Mouse (Mus musculus) mesoderm, embryonic 11.5 days (tissue): Measurements from ENCODE around the gene Crebbp.
"Not testable (repeated sequence)": the region's sequence is repeated elsewhere in the genome, so short reads cannot be mapped to it uniquely, and the experiment has no call there.

Experiments used
- DNase-seq: peaks from one replicate; pipeline ENCODE4 v3.0.0-alpha.2; 2012; ENCODE audit warnings: low read depth, low spot score

Gene Crebbp

GRCm38 (mm10) chr16:4213799-4214551 is at the start of gene Crebbp:
TSS of gene Crebbp (minus strand) at chr16:4213997.
- peak; percentile 93 for DNase-seq

- no peak for DNase-seq
Observed at GRCm38 (mm10) chr16:4263486-4263885, 49.7 kb upstream of the Crebbp start.

- DNase-seq, result no peak
Observed at GRCm38 (mm10) chr16:4257546-4257945, 43.7 kb upstream of the Crebbp start.

- no peak for DNase-seq
Observed at GRCm38 (mm10) chr16:4248791-4249190, 35.0 kb upstream of the Crebbp start.

GRCm38 (mm10) chr16:4245241-4245640 is 31.4 kb upstream of the Crebbp start:
- DNase-seq, result not testable (repeated sequence)

GRCm38 (mm10) chr16:4236131-4236530 is 22.3 kb upstream of the Crebbp start:
- no peak for DNase-seq

GRCm38 (mm10) chr16:4235587-4235986 is 21.8 kb upstream of the Crebbp start:
- no peak for DNase-seq

GRCm38 (mm10) chr16:4225841-4226240 is 12.0 kb upstream of the Crebbp start:
- DNase-seq, result no peak

- no peak for DNase-seq
Observed at GRCm38 (mm10) chr16:4214631-4215240, 939 bp upstream of the Crebbp start.

GRCm38 (mm10) chr16:4212963-4213798 is 616 bp downstream of the Crebbp start:
- peak; percentile 58 for DNase-seq

GRCm38 (mm10) chr16:4212167-4212962 is 1.4 kb downstream of the Crebbp start:
- DNase-seq, result peak; percentile 9

GRCm38 (mm10) chr16:4210290-4210689 is 3.5 kb downstream of the Crebbp start:
- DNase-seq, result no peak

- DNase-seq, result no peak
Observed at GRCm38 (mm10) chr16:4203592-4203991, 10.2 kb downstream of the Crebbp start.

GRCm38 (mm10) chr16:4199995-4200394 is 13.8 kb downstream of the Crebbp start:
- no peak for DNase-seq

- no peak for DNase-seq
Observed at GRCm38 (mm10) chr16:4199566-4199965, 14.2 kb downstream of the Crebbp start.

- DNase-seq, result no peak
Observed at GRCm38 (mm10) chr16:4198004-4198403, 15.8 kb downstream of the Crebbp start.

- no peak for DNase-seq
Observed at GRCm38 (mm10) chr16:4190166-4190565, 23.6 kb downstream of the Crebbp start.

- no peak for DNase-seq
Observed at GRCm38 (mm10) chr16:4175134-4175533, 38.7 kb downstream of the Crebbp start.

GRCm38 (mm10) chr16:4169530-4169929 is 44.3 kb downstream of the Crebbp start:
- no peak for DNase-seq

- no peak for DNase-seq
Observed at GRCm38 (mm10) chr16:4168476-4168875, 45.3 kb downstream of the Crebbp start.

GRCm38 (mm10) chr16:4160898-4161247 is 52.9 kb downstream of the Crebbp start:
- DNase-seq, result no peak
